Mouse (Mus musculus): ENCODE data around the gene Gm17374. TPM values are rescaled to one million over a fixed set of nuclear protein-coding genes. Genes with fewer than 3 reads are reported as not detected.
"Not testable (repeated sequence)": the region's sequence is repeated elsewhere in the genome, so short reads cannot be mapped to it uniquely, and the experiment has no call there.

Gm17374 gene
- total and polyA plus RNA-seq, 3 experiments = not detected

DNA sequence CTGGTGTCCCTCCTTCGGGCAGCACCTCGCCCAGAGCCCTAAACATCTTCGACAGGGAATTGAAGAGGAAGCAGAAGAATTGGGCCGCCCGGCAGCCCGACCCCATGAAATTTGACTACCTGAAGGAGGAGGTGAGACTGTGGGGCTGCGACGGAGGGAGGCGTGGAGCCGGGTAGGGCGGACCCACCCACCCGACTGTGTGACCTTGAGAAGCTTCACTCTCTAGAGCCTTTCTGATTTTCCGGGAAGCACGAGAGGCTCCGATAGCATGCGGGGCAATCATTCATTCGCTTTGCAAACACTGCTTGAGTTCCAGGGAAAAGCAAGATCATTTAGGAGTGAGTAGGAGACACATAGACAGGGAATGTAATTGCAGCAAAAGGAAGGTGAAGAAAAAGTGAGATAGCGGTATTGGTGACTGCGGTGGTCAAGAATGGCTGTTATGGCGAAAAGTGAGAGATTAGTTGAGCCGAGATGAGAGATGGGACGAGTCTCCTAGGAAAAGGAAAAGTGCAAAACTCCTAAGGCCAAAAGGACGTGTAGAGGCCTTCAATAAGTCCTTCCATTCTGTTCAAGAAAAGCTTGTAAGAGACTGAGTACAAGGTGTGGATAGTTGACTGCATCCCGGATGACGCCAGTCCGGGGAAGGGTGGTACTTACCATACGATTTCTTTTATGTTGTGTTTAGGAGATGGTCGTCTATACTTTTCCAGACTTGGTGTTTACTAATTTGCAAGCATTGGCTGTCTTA is 19.1 kb downstream of the Gm17374 start:
- peak overlapping the region; percentile 90 for H3K4me2 ChIP-seq (ENCODE audit: insufficient read depth, low read depth, poor library complexity, severe bottlenecking)
- dilution Hi-C loops (cut with MboI; ENCODE audit: extremely low pct_ligation_motif_present, extremely low pct_unique_long_range_greater_than_20kb, low sequenced_read_pairs) = no loop called here
- DNase-seq (ENCODE audit: extremely low read depth) = peak; percentile 68

DNA sequence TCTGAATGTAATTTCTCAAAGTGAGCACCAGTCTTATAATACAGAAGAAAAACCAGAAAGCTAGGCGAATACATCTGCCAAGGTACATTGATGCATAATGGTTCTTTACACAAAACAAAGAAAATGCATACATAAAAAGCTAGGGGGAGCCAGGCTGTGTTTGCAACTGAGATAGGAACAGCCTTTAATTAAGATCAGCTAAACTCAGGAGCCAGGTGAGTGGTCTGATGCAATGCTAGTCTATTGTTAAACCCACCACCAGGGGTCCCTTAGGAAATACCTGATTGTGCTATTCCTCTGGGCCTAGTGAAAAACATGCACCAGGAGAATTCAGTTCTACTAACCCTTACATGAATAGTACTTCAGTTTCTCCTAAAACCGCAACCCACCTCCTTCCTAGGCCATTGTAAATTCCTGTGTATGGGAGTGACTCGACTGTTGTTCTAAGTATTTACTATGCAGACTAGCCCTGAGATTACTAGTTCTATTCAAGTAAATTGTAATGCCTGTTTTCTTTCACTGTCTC is 33.9 kb downstream of the Gm17374 start:
- peaks cover 16 to 56% of the 10 kb centered on the region in 2 experiments for H3K36me3 ChIP-seq (replicated peaks in 1 of 2; ENCODE audit: control insufficient read depth in 1 of 2, insufficient read depth in 1 of 2, low read length in 1 of 2)

More for the DNA sequence above, 19.1 kb downstream of the Gm17374 start:
- Histone ChIP-seq H3K27ac (ENCODE audit: insufficient read depth, low read depth) (peak overlapping the region; percentile 62), H3K27me3 (replicated peaks) (no peaks in the 10 kb centered on the region), H3K9ac (ENCODE audit: insufficient read depth, low read depth) (peak overlapping the region; percentile 53), H3K79me2 (replicated peaks; ENCODE audit: control insufficient read depth, extremely low read depth, insufficient read depth, poor library complexity, severe bottlenecking) (peaks cover 42% of the 10 kb centered on the region), H3K9me3 (replicated peaks; ENCODE audit: low read length) (no peaks in the 10 kb centered on the region), H3K36me3 (replicated peaks in 1 of 2; ENCODE audit: control insufficient read depth in 1 of 2, insufficient read depth in 1 of 2, low read length in 1 of 2) (peaks cover 12 to 27% of the 10 kb centered on the region in 2 experiments), H3K4me1 (ENCODE audit: control insufficient read depth in 1 of 2, insufficient read depth in 2 of 2) (peaks cover 3 to 34% of the 10 kb centered on the region in 2 experiments; a peak in 3 of 4 replicates), H3K4me3 (replicated peaks in 1 of 3; ENCODE audit: low read depth in 2 of 3, low read length in 2 of 3, poor library complexity in 1 of 3) (peak overlapping the region; percentile 83 to 100 (median 95))
- TF ChIP-seq SIN3A (IDR thresholded peaks at IDR 0.05; ENCODE audit: low read length) (peak; percentile 61; the same call in 1 of the 2 replicates), MXI1 (IDR thresholded peaks at IDR 0.05; ENCODE audit: low read depth, low read length) (peak; percentile 40; the same call in 1 of the 2 replicates), PAX5 (IDR thresholded peaks at IDR 0.05; ENCODE audit: low read length) (no peak), BHLHE40 (IDR thresholded peaks at IDR 0.05; ENCODE audit: low read depth, low read length) (0 out of 2 replicates have a peak, but pooled peaks have one; percentile 25)
- in situ Hi-C loops (cut with MboI; ENCODE audit: low pct_ligation_motif_present, low pct_unique_long_range_greater_than_20kb, low sequenced_read_pairs) = no loop called here

DNA sequence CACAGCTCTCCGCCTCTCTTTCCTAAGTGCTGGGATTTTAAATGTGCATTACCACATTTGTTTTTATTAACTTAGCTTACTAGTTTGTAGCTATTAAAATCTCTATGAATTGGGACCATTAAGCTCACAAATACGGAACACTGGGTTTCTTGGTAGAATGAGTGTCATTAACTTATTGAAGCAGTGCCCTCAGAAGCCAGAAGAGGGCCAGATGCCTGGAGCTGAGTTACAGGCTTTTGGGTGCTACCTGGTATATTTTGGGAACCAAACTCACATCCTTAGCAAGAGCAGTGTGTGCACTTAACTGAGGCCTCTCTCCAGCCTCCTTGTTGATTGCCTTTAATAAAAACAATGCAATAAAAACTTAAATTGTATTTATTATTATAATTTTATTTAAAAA is 48.9 kb downstream of the Gm17374 start:
- no peaks in the 10 kb centered on the region for H3K27me3 ChIP-seq (replicated peaks)
- H3K4me3 ChIP-seq (replicated peaks in 1 of 3; ENCODE audit: low read depth in 2 of 3, low read length in 2 of 3, poor library complexity in 1 of 3) = no peak overlapping the region
- no peak overlapping the region for H3K9ac ChIP-seq (ENCODE audit: insufficient read depth, low read depth)
- dilution Hi-C loops (cut with MboI; ENCODE audit: extremely low pct_ligation_motif_present, extremely low pct_unique_long_range_greater_than_20kb, low sequenced_read_pairs) (no loop called here), in situ Hi-C loops (cut with MboI; ENCODE audit: low pct_ligation_motif_present, low pct_unique_long_range_greater_than_20kb, low sequenced_read_pairs) (no loop called here)
- TF ChIP-seq SMC3 (IDR thresholded peaks at IDR 0.05; ENCODE audit: low read depth, low read length) (peak; percentile 38; the same call in 1 of the 2 replicates), MAFK (IDR thresholded peaks at IDR 0.05; ENCODE audit: insufficient replicate concordance, low read length) (no peak), CTCF (conservative IDR thresholded peaks at IDR 0.05 in 1 of 2, IDR thresholded peaks at IDR 0.05 in 1 of 2; ENCODE audit: low read depth in 2 of 2, low read length in 2 of 2) (peak in 1 of 2 experiments; percentile 30; a peak in 2 of 4 replicates)
- H3K4me2 ChIP-seq (ENCODE audit: insufficient read depth, low read depth, poor library complexity, severe bottlenecking) = no peak overlapping the region
- DNase-seq (ENCODE audit: extremely low read depth) = peak; percentile 17
- H3K4me1 ChIP-seq (ENCODE audit: control insufficient read depth in 1 of 2, insufficient read depth in 2 of 2) = no peaks in the 10 kb centered on the region
- no peak overlapping the region for H3K27ac ChIP-seq (ENCODE audit: insufficient read depth, low read depth)
- H3K9me3 ChIP-seq (replicated peaks; ENCODE audit: low read length) = no peaks in the 10 kb centered on the region
- H3K36me3 ChIP-seq (replicated peaks in 1 of 2; ENCODE audit: control insufficient read depth in 1 of 2, insufficient read depth in 1 of 2, low read length in 1 of 2) = peaks cover 18 to 75% of the 10 kb centered on the region in 2 experiments
- H3K79me2 ChIP-seq (replicated peaks; ENCODE audit: control insufficient read depth, extremely low read depth, insufficient read depth, poor library complexity, severe bottlenecking) = no peaks in the 10 kb centered on the region

More for the DNA sequence above, 33.9 kb downstream of the Gm17374 start:
- dilution Hi-C loops (cut with MboI; ENCODE audit: extremely low pct_ligation_motif_present, extremely low pct_unique_long_range_greater_than_20kb, low sequenced_read_pairs); H3K79me2 ChIP-seq (replicated peaks; ENCODE audit: control insufficient read depth, extremely low read depth, insufficient read depth, poor library complexity, severe bottlenecking); H3K27ac ChIP-seq (ENCODE audit: insufficient read depth, low read depth); H3K9me3 ChIP-seq (replicated peaks; ENCODE audit: low read length); DNase-seq (ENCODE audit: extremely low read depth); in situ Hi-C loops (cut with MboI; ENCODE audit: low pct_ligation_motif_present, low pct_unique_long_range_greater_than_20kb, low sequenced_read_pairs); H3K27me3 ChIP-seq (replicated peaks); H3K4me3 ChIP-seq (replicated peaks in 1 of 3; ENCODE audit: low read depth in 2 of 3, low read length in 2 of 3, poor library complexity in 1 of 3); H3K9ac ChIP-seq (ENCODE audit: insufficient read depth, low read depth); H3K4me1 ChIP-seq (ENCODE audit: control insufficient read depth in 1 of 2, insufficient read depth in 2 of 2); H3K4me2 ChIP-seq (ENCODE audit: insufficient read depth, low read depth, poor library complexity, severe bottlenecking): not testable (repeated sequence)
- peak in 1 of 2 experiments; percentile 17; a peak in 2 of 4 replicates for TF ChIP-seq CTCF (conservative IDR thresholded peaks at IDR 0.05 in 1 of 2, IDR thresholded peaks at IDR 0.05 in 1 of 2; ENCODE audit: low read depth in 2 of 2, low read length in 2 of 2)

All from CH12.LX (cell line).